Mouse (Mus musculus) hindbrain, embryonic 15.5 days (tissue): Measurements from ENCODE around the gene Fmnl3. TPM values are rescaled to one million over a fixed set of nuclear protein-coding genes. Genes with fewer than 3 reads are reported as not detected.
A peak's percentile ranks its signal among the peaks of the same experiment; 100 is the strongest.

Experiments used
- ATAC-seq: fragments of 200-750 bp; cut with Nextera tagmentation; 2 replicates; pipeline ENCODE4 v1.8.0; 2017; ENCODE audit warnings: low read depth, moderate number of reproducible peaks, moderate TSS enrichment; ENCODE audit not compliant: low FRiP score
- H3K27ac ChIP-seq: fragments of 300-500 bp; sonication (generic); replicated peaks from 2 replicates; pipeline ENCODE4 v1.5.1; 2015; ENCODE audit warnings: mild to moderate bottlenecking, inconsistent platforms
- H3K27me3 ChIP-seq: fragments of 300-500 bp; sonication (generic); 2 replicates; pipeline ENCODE4 v1.6.1; 2015; ENCODE audit warnings: control low read depth, inconsistent platforms
- H3K36me3 ChIP-seq: fragments of 300-500 bp; sonication (generic); 2 replicates; pipeline ENCODE4 v1.6.1; 2015; ENCODE audit warnings: control low read depth, inconsistent platforms
- H3K4me1 ChIP-seq: fragments of 300-500 bp; sonication (generic); replicated peaks from 2 replicates; pipeline ENCODE4 v1.6.1; 2015; ENCODE audit warnings: control low read depth, inconsistent platforms
- H3K4me2 ChIP-seq: fragments of 300-500 bp; sonication (generic); 2 replicates; pipeline ENCODE4 v1.6.1; 2015; ENCODE audit warnings: moderate library complexity, mild to moderate bottlenecking, inconsistent platforms
- H3K4me3 ChIP-seq: fragments of 300-500 bp; sonication (generic); 2 replicates; pipeline ENCODE4 v1.5.1; 2015; ENCODE audit warnings: mild to moderate bottlenecking, inconsistent platforms
- H3K9ac ChIP-seq: fragments of 300-500 bp; sonication (generic); 2 replicates; pipeline ENCODE4 v1.6.1; 2015; ENCODE audit warnings: inconsistent platforms
- H3K9me3 ChIP-seq: fragments of 300-500 bp; sonication (generic); 2 replicates; pipeline ENCODE4 v1.6.1; 2016; ENCODE audit warnings: control low read depth, inconsistent platforms
- WGBS: fragments of 180-500 bp; shearing (Covaris S2); methylation state at CpG from one replicate; pipeline ENCODE4 v1.1.7; 2015; 5-methylcytosine and 5-hydroxymethylcytosine counted together
- polyA plus RNA-seq: library from polyadenylated mRNA; unstranded; fragments of >200 nt; fragmentation: Nextera tagmentation; extraction: Ambion mirVana; gene quantifications from 2 replicates; pipeline ENCODE4 v1.2.1, GENCODE M21; 2015

Gene Fmnl3
- polyA plus RNA-seq, 1 experiment from 2014 or later = 8.9 TPM

- peaks cover 22% of the 10 kb centered on the region; the same call in 1 of the 2 replicates for H3K36me3 ChIP-seq
- WGBS = 68% methylated on average over 15 of the region's 15 CpGs
- peaks cover 37% of the 10 kb centered on the region for H3K4me1 ChIP-seq
- no peak for ATAC-seq
- H3K4me2 ChIP-seq = no peak overlapping the region
- no peaks in the 10 kb centered on the region for H3K27me3 ChIP-seq
- no peaks in the 10 kb centered on the region for H3K9me3 ChIP-seq
- no peak overlapping the region for H3K9ac ChIP-seq
- no peak overlapping the region for H3K27ac ChIP-seq
- H3K4me3 ChIP-seq = no peak overlapping the region
Measured at GRCm38 (mm10) chr15:99399503-99400245, 29.4 kb upstream of the Fmnl3 start.

- WGBS = 88% methylated on average over 2 of the region's 2 CpGs
- Histone ChIP-seq H3K4me1 (peaks cover 49% of the 10 kb centered on the region), H3K9ac (no peak overlapping the region), H3K27me3 (no peaks in the 10 kb centered on the region), H3K9me3 (no peaks in the 10 kb centered on the region), H3K4me2 (no peak overlapping the region), H3K27ac (no peak overlapping the region), H3K36me3 (0 out of 2 replicates have a peak, but pooled peaks cover 6% of the 10 kb centered on the region), H3K4me3 (no peak overlapping the region)
- no peak for ATAC-seq
Measured at GRCm38 (mm10) chr15:99397622-99398021, 27.3 kb upstream of the Fmnl3 start.

GRCm38 (mm10) chr15:99396875-99397274, 26.6 kb upstream of the Fmnl3 start:
- Histone ChIP-seq H3K4me3 (no peak overlapping the region), H3K9me3 (no peaks in the 10 kb centered on the region), H3K27ac (no peak overlapping the region), H3K4me2 (no peak overlapping the region), H3K4me1 (peaks cover 52% of the 10 kb centered on the region), H3K9ac (no peak overlapping the region), H3K27me3 (no peaks in the 10 kb centered on the region), H3K36me3 (0 out of 2 replicates have a peak, but pooled peaks cover under 1% of the 10 kb centered on the region)
- no peak for ATAC-seq
- WGBS = 64% methylated on average over 4 of the region's 4 CpGs

GRCm38 (mm10) chr15:99396462-99396861, 26.2 kb upstream of the Fmnl3 start:
- ATAC-seq = no peak

GRCm38 (mm10) chr15:99393386-99394252, 23.3 kb upstream of the Fmnl3 start:
- ATAC-seq = peak; percentile 25; the same call in 1 of the 2 replicates
- Histone ChIP-seq H3K4me3 (peak overlapping the region; percentile 94), H3K4me1 (peaks cover 40% of the 10 kb centered on the region), H3K9me3 (no peaks in the 10 kb centered on the region), H3K27me3 (no peaks in the 10 kb centered on the region), H3K4me2 (peak overlapping the region; percentile 92), H3K36me3 (no peaks in the 10 kb centered on the region), H3K9ac (peak overlapping the region; percentile 86), H3K27ac (peak overlapping the region; percentile 97)
- WGBS = 12% methylated on average over 24 of the region's 24 CpGs

More at GRCm38 (mm10) chr15:99396462-99396861, 26.2 kb upstream of the Fmnl3 start:
- Histone ChIP-seq H3K4me1 (peaks cover 53% of the 10 kb centered on the region), H3K4me2 (no peak overlapping the region), H3K4me3 (no peak overlapping the region), H3K9ac (no peak overlapping the region), H3K27me3 (no peaks in the 10 kb centered on the region), H3K9me3 (no peaks in the 10 kb centered on the region), H3K27ac (no peak overlapping the region), H3K36me3 (no peaks in the 10 kb centered on the region)
- 71% methylated on average over 1 of the region's 1 CpGs for WGBS

- Histone ChIP-seq H3K27ac (peak within 1 kb of the TSS; percentile 97), H3K9me3 (no peaks in the 10 kb centered on the region), H3K4me3 (peak within 1 kb of the TSS; percentile 94), H3K4me1 (peaks cover 40% of the 10 kb centered on the region), H3K4me2 (peak within 1 kb of the TSS; percentile 92), H3K27me3 (no peaks in the 10 kb centered on the region), H3K36me3 (no peaks in the 10 kb centered on the region), H3K9ac (peak within 1 kb of the TSS; percentile 86)
- under 1% methylated on average over 51 of the region's 51 CpGs for WGBS
- ATAC-seq = peak; percentile 100
Measured at GRCm38 (mm10) chr15:99392486-99393385, 22.5 kb upstream of the Fmnl3 start, which contains the start of gene Tmbim6. Tmbim6 (plus strand) TSS chr15:99392882.

- no peaks in the 10 kb centered on the region for H3K36me3 ChIP-seq
- H3K4me2 ChIP-seq = peak overlapping the region; percentile 63
- no peak overlapping the region for H3K9ac ChIP-seq
- H3K27ac ChIP-seq = peak overlapping the region; percentile 97
- H3K4me1 ChIP-seq = peaks cover 38% of the 10 kb centered on the region
- no peaks in the 10 kb centered on the region for H3K9me3 ChIP-seq
- H3K4me3 ChIP-seq = peak overlapping the region; percentile 94
- H3K27me3 ChIP-seq = no peaks in the 10 kb centered on the region
- 80% methylated on average over 6 of the region's 6 CpGs for WGBS
- ATAC-seq = no peak
Measured at GRCm38 (mm10) chr15:99391975-99392374, 21.7 kb upstream of the Fmnl3 start.

GRCm38 (mm10) chr15:99390472-99391401, 20.5 kb upstream of the Fmnl3 start:
- ATAC-seq = no peak
- Histone ChIP-seq H3K9ac (no peak overlapping the region), H3K27ac (no peak overlapping the region), H3K4me1 (peaks cover 26% of the 10 kb centered on the region), H3K36me3 (no peaks in the 10 kb centered on the region), H3K27me3 (no peaks in the 10 kb centered on the region), H3K4me3 (no peak overlapping the region), H3K4me2 (no peak overlapping the region), H3K9me3 (no peaks in the 10 kb centered on the region)
- 72% methylated on average over 7 of the region's 7 CpGs for WGBS

- H3K27ac ChIP-seq = no peak overlapping the region
- H3K9me3 ChIP-seq = no peaks in the 10 kb centered on the region
- H3K4me3 ChIP-seq = no peak overlapping the region
- H3K36me3 ChIP-seq = no peaks in the 10 kb centered on the region
- H3K4me2 ChIP-seq = no peak overlapping the region
- no peak overlapping the region for H3K9ac ChIP-seq
- peaks cover 4% of the 10 kb centered on the region for H3K4me1 ChIP-seq
- no peak for ATAC-seq
- H3K27me3 ChIP-seq = no peaks in the 10 kb centered on the region
- WGBS = 70% methylated on average over 4 of the region's 4 CpGs
Measured at GRCm38 (mm10) chr15:99387976-99388375, 17.7 kb upstream of the Fmnl3 start.

GRCm38 (mm10) chr15:99386796-99387195, 16.5 kb upstream of the Fmnl3 start:
- no peaks in the 10 kb centered on the region for H3K9me3 ChIP-seq
- ATAC-seq = no peak
- H3K36me3 ChIP-seq = no peaks in the 10 kb centered on the region
- no peak overlapping the region for H3K27ac ChIP-seq
- WGBS = 82% methylated on average over 3 of the region's 3 CpGs
- H3K4me3 ChIP-seq = no peak overlapping the region
- no peak overlapping the region for H3K9ac ChIP-seq
- no peaks in the 10 kb centered on the region for H3K27me3 ChIP-seq
- no peaks in the 10 kb centered on the region for H3K4me1 ChIP-seq
- no peak overlapping the region for H3K4me2 ChIP-seq
